Mouse (Mus musculus): ENCODE results near the gene Kantr.
"Not testable (repeated sequence)": the region's sequence is repeated elsewhere in the genome, so short reads cannot be mapped to it uniquely, and the experiment has no call there.

DNA sequence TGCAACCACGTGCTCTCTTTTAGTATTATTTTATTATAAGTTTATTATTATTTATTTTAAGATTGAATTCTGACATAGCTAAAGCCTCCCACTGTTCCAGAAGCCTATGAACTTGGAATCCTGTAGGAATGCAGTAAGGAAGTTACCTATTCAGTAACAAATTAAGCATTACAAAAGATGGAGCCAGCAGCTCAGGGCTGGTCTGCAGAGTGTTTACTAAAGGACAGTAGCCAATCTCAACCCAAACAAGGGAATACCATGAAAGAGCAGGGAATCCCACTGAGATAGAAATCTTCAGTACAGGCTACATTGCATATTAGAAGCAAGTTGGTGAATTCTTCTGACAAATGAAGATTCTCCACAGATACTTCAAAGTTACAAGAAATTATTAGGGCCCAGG lies 40.3 kb downstream of the Kantr start:
- TF ChIP-seq GATA1, TAL1 (IDR thresholded peaks at IDR 0.05; ENCODE audit: low read length): not testable (repeated sequence)

Measured in erythroblast, embryonic 14.5 days (primary cell).